Mouse (Mus musculus) layer of hippocampus, adult 2 months (tissue): ENCODE measurements around the gene Fabp3. TPM values are rescaled to one million over a fixed set of nuclear protein-coding genes. Genes with fewer than 3 reads are reported as not detected.

Experiments used
- DNase-seq, 2 experiments: peaks; one replicate each; pipeline ENCODE4 v3.0.0; 2022; ENCODE audit warnings: low spot score in 2 of 2
- H3K27ac ChIP-seq: fragments of 200-600 bp; 2 replicates; pipeline ENCODE4 v1.8.1; 2022
- H3K4me3 ChIP-seq: fragments of 200-600 bp; 2 replicates; pipeline ENCODE4 v1.8.1; 2022; ENCODE audit warnings: mild to moderate bottlenecking
- CTCF ChIP-seq: fragments of 200-600 bp; conservative IDR thresholded peaks from 2 replicates; pipeline ENCODE4 v1.8.1; 2022; ENCODE audit warnings: antibody characterized with exemption, mild to moderate bottlenecking, moderate library complexity
- total RNA-seq, 2 experiments: library from RNA; stranded (reverse); gene quantifications; 2 replicates each; pipeline ENCODE4 v1.2.3; 2021

The Fabp3 gene
- total RNA-seq, 2 experiments from 2014 or later: 88.5 to 92.2 TPM

- DNase-seq: no peak
- no peak overlapping the region for H3K27ac ChIP-seq
- TF ChIP-seq CTCF: no peak
These were observed 9.3 kb upstream of the Fabp3 start for GRCm38 (mm10) chr4:130298877-130299628.

GRCm38 (mm10) chr4:130299629-130300018 lies 8.8 kb upstream of the Fabp3 start:
- H3K27ac ChIP-seq: no peak overlapping the region
- no peak overlapping the region for H3K4me3 ChIP-seq
- TF ChIP-seq CTCF: no peak
- no peak for DNase-seq

More at GRCm38 (mm10) chr4:130298877-130299628, 9.3 kb upstream of the Fabp3 start:
- no peak overlapping the region for H3K4me3 ChIP-seq

- Histone ChIP-seq H3K4me3 (no peak overlapping the region), H3K27ac (no peak overlapping the region)
- TF ChIP-seq CTCF: no peak
- DNase-seq: no peak
These were observed 6.0 kb upstream of the Fabp3 start for GRCm38 (mm10) chr4:130302285-130302870.

GRCm38 (mm10) chr4:130304746-130305145 lies 3.6 kb upstream of the Fabp3 start:
- no peak for TF ChIP-seq CTCF
- no peak for DNase-seq
- no peak overlapping the region for H3K27ac ChIP-seq
- H3K4me3 ChIP-seq: no peak overlapping the region

- peak overlapping the region; percentile 54 for H3K4me3 ChIP-seq
- peak overlapping the region; percentile 87; the same call in 1 of the 2 replicates for H3K27ac ChIP-seq
- DNase-seq: no peak
- TF ChIP-seq CTCF: no peak
These were observed 1.4 kb upstream of the Fabp3 start for GRCm38 (mm10) chr4:130306796-130307630.

GRCm38 (mm10) chr4:130307851-130308230 lies 554 bp upstream of the Fabp3 start:
- peak; percentile 37 for TF ChIP-seq CTCF
- DNase-seq: peak in 1 of 2 experiments; percentile 25
- Histone ChIP-seq H3K27ac (peak overlapping the region; percentile 87), H3K4me3 (peak overlapping the region; percentile 54)

GRCm38 (mm10) chr4:130309254-130309653 lies 859 bp downstream of the Fabp3 start:
- peak overlapping the region; percentile 87 for H3K27ac ChIP-seq
- no peak for TF ChIP-seq CTCF
- DNase-seq: no peak
- H3K4me3 ChIP-seq: peak overlapping the region; percentile 54

- no peak for DNase-seq
- Histone ChIP-seq H3K27ac (no peak overlapping the region), H3K4me3 (no peak overlapping the region)
- no peak for TF ChIP-seq CTCF
These were observed 4.1 kb downstream of the Fabp3 start for GRCm38 (mm10) chr4:130312526-130312925.

GRCm38 (mm10) chr4:130313552-130313951 lies 5.2 kb downstream of the Fabp3 start:
- peak overlapping the region; percentile 23; the same call in 1 of the 2 replicates for H3K27ac ChIP-seq
- no peak for DNase-seq
- H3K4me3 ChIP-seq: no peak overlapping the region
- TF ChIP-seq CTCF: no peak

GRCm38 (mm10) chr4:130315771-130316527 lies 7.6 kb downstream of the Fabp3 start:
- Histone ChIP-seq H3K4me3 (no peak overlapping the region), H3K27ac (no peak overlapping the region)
- no peak for TF ChIP-seq CTCF
- DNase-seq: no peak

- no peak for DNase-seq
- TF ChIP-seq CTCF: no peak
- H3K4me3 ChIP-seq: no peak overlapping the region
- H3K27ac ChIP-seq: no peak overlapping the region
These were observed 8.3 kb downstream of the Fabp3 start for GRCm38 (mm10) chr4:130316691-130317090.

- no peak for TF ChIP-seq CTCF
- DNase-seq: no peak
These were observed 9.7 kb downstream of the Fabp3 start for GRCm38 (mm10) chr4:130318122-130318521.

More at GRCm38 (mm10) chr4:130318122-130318521, 9.7 kb downstream of the Fabp3 start:
- H3K4me3 ChIP-seq: no peak overlapping the region
- no peak overlapping the region for H3K27ac ChIP-seq
